Mouse (Mus musculus) cerebellum, adult 18-20 months (tissue): ENCODE data around the gene Gm20695.
A peak's percentile ranks its signal among the peaks of the same experiment; 100 is the strongest.
"Not testable (repeated sequence)": the region's sequence is repeated elsewhere in the genome, so short reads cannot be mapped to it uniquely, and the experiment has no call there.

Experiments
- DNase-seq, 2 experiments: peaks; one replicate each; pipeline ENCODE4 v3.0.0; 2021

Gene Gm20695

DNA sequence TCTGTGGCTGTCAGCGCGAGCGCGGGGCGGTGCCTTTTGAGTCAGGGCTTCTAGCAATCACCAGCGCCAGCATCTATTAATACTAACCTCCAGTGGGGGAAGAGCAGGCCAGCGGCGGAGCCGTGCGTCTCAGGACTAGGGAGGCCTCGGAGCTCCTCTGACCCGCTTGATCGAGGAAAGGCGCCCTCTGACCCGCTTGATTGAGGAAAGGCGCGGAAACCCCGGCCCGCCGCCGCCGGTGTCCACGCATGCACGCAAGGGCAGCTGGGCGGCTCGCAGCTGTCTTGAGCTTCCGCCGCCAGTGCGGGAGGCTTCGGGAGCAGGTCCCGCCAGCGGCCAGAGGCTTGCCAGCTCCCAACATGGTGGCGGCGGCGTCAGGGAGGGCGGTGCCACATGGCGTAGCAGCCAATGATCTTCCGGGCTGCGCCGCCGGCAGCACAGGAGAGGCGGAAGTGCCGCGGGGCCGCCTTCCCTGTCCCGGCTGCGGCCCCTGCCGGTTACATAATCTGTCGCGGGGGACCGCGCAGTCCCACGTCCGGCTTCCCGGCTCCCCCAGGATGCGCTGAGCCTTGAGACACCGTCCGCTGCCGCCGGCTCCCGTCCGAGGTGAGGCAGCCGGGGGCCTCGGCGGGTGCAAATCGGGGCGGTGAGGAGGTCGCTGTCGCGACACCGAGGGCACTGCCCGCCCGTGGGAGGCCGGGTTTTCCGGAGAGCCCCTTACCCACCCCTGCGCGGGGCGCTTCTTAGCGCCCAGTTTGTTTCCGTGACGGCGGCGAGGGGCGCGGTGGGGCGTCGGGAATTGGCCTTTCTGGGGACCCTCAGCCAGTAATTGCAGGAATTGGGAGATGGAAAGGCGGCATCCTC is at the start of gene Gm20695, which contains the start of gene Zfp597:
Gene Gm20695 (plus strand): TSS at position 448 of the 864 bp plus-strand sequence.
Gene Zfp597 (minus strand): TSS at position 361 of the 864 bp plus-strand sequence.
- peak; percentile 94 to 97 for DNase-seq

DNA sequence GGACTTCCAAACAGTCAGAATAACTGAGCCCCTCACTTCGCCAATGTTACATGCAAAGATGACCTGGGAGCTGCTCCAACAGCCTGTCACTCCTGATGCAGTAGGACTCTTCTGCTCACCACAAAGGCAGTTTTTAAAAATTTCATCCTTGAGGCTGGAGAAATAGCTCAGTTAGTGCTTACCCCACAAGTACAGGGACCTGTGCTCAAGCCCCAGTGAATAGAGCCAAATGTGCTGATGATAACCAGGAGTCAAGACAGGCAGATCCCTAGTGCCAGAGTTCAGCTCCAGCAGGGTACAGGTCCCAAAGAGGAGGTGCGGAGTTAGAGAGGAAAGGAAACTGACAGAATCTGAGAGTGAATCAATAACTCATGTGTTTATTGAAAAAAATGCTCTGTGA is 49.0 kb upstream of the Gm20695 start:
- no peak for DNase-seq

GRCm38 (mm10) chr16:3839157-3839885 is 45.1 kb upstream of the Gm20695 start:
- DNase-seq = no peak

DNA sequence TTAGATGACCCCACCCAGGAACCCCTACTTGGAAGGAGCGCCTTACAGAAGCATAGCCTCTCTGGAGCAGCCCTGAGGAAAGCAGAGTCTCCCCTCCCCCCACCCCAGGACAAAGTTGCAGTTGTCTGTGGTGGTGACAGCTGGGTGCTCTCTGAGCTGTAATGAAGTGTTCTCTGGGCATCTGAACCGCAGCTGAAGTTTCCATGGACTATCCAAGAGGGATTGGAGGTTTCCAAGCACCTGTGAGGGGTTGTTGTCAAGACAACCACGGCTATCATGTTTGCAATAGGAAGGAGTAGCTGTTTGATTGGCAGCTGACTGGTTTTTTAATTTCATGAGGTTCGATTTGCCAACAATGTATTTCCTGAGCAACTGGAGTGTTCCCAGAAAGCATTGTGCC is 41.5 kb upstream of the Gm20695 start:
- DNase-seq = no peak

GRCm38 (mm10) chr16:3843796-3844195 is 40.7 kb upstream of the Gm20695 start:
- DNase-seq = no peak

DNA sequence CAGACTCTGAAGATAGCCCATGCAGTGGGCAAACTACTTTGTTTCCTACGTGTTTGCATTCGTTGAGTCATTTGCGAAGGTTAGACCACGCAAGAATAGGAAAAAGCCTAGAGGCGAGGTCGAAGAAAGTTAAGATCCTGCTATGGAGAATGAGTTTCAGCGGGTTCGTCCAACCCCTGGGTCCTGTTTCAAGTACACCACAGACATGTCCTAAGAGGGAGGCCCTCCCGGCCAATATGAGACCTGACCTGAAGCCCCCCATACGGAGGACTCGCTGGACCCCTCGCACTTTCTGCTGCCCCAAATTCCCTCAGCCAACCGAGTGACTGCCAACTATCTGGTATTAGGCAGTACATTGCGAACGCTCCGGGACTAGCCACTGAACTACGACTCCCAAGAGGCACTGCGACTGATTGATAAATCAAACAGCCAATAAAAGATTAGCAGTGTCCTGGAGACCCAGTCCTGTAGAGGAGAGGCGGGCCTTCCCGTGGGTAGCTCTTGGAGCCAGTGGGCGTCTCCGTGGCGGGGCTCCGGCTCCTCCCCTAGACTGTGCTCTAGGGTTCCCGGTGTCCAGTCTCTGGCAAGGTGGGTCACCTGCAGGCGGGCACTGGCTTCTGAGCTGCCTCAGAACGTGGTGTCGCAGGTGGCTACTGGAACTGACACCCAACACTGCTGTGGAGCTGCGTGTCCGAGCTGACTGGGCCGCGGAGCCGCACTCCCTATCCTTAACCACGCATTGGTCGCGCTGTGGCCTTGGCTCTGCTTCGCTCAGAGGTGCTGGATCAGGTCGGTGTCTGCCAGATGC is 37.5 kb upstream of the Gm20695 start, which contains the start of gene Zfp174:
Gene Zfp174 (plus strand): TSS at position 558 of the 808 bp plus-strand sequence.
- DNase-seq = peak; percentile 92 to 98

GRCm38 (mm10) chr16:3847871-3848270 is 36.6 kb upstream of the Gm20695 start:
- DNase-seq = peak in 1 of 2 experiments; percentile 20

DNA sequence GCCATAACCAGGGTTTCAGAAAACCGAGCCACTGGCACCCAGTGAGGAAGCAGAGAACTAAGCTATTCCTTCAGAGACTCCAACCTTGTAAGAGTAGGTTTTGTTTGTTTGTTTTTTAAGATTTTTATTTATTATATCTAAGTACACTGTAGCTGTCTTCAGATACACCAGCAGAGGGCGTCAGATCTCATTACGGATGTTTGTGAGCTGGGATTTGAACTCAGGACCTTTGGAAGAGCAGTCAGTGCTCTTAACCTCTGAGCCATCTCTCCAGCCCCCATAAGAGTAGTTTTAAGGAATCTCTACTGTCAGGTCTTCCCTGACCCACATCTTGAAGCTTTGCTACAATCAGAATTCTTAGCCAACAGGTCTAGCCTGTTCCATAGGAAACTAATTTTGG is 36.0 kb upstream of the Gm20695 start:
- DNase-seq = no peak

DNA sequence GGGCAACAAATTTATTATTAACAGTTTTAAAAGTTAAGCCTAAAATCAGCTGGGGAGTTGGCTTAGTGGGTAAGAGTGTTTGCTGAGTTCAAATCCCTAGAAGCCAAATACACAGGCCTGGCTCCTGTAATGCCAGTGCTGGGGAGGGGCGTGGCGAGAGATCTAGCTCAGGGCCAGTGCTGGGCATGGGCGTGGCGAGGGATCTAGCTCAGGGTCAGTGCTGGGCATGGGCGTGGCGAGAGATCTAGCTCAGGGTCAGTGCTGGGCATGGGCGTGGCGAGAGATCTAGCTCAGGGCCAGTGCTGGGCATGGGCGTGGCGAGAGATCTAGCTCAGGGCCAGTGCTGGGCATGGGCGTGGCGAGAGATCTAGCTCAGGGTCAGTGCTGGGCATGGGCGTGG is 33.1 kb upstream of the Gm20695 start:
- DNase-seq = not testable (repeated sequence)

GRCm38 (mm10) chr16:3852586-3852985 is 31.9 kb upstream of the Gm20695 start:
- no peak for DNase-seq

DNA sequence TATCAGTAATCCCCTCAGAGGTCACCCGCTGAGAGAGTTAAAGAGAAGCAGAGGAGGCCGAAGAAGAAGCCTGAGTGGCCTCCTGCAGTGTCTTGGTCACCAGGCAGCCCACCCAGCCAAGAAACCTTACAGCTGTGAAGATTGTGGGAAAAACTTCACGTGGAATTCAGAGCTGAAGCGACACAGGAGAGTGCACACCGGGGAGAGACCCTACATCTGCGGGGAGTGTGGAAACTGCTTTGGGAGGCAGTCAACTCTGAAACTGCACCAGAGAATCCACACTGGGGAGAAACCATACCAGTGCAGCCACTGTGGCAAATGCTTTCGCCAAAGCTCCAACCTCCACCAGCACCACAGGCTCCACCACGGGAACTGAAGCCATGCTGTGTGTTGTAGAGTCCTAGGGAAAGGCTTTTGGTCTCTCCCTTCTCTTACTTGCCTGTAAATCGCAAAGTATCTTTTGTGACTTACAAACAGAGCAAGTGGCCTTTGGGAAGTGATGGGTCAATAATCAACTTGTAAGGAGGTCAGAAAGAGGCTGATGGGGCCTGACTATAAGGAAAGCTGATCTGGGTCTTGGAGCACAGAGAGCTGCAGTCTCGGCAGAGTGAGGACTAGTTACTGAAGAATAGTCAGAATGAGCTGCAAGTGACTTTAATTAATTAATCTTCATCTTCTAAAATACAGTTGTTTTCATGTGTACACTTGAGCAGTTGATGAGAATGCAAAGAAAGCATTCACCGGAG is 29.8 kb upstream of the Gm20695 start:
- DNase-seq = no peak

DNA sequence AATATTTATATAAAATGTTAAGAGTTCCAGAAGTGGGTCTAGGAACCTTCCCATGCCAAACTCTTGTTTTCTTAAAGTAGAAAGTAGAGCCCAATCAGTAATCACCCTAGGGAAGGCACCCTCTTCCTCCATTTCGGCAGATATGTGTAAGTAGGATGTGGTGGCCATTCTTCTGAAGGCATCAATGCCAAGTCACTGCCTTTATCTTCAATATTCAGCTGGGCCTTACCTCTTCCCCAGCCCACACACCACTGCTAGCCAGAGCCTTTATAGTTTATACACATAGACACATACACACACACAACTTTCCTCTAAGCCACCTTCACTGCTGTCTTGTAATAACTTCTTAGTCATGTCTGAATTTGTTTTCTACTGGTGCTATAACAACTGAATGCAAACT is 28.7 kb upstream of the Gm20695 start:
- no peak for DNase-seq

DNA sequence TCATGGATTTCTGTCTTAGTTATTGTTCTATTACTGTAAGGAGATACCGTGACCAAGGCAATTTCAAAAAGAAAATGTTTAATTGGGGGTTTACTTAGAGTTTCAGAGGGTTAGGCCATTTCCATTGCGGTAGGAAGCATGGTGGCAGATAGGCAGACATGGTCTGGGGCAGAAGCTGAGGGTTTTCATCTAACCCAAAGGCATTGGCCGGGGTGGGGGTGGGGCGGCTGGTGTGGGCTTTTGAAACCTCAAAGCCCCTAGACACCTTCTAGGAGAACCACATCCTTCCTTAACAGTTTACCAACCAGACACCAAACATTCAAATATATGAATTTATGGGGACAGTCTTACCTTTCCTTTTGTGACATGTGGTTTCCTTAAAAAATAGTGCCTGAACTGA is 25.2 kb upstream of the Gm20695 start:
- DNase-seq = no peak

DNA sequence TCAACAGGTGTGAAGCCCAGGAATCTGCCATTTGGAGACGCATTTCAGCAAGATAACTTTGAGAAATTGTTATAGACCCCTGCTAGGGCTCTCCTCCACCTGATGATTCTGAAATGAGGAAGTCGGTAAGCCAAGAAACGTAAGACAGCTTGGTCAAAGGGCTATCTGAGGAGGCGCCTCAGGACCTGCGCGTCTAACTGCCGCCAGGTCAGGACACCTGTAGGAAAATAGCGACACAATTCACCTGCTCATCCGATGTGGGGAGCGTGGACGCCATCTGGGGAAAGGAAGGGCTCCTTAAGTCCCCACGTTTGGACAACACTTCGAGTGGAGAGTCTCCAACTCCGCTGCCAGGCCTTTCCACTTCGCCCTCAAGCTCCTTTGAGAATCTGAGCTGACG is 12.6 kb upstream of the Gm20695 start:
- no peak for DNase-seq

DNA sequence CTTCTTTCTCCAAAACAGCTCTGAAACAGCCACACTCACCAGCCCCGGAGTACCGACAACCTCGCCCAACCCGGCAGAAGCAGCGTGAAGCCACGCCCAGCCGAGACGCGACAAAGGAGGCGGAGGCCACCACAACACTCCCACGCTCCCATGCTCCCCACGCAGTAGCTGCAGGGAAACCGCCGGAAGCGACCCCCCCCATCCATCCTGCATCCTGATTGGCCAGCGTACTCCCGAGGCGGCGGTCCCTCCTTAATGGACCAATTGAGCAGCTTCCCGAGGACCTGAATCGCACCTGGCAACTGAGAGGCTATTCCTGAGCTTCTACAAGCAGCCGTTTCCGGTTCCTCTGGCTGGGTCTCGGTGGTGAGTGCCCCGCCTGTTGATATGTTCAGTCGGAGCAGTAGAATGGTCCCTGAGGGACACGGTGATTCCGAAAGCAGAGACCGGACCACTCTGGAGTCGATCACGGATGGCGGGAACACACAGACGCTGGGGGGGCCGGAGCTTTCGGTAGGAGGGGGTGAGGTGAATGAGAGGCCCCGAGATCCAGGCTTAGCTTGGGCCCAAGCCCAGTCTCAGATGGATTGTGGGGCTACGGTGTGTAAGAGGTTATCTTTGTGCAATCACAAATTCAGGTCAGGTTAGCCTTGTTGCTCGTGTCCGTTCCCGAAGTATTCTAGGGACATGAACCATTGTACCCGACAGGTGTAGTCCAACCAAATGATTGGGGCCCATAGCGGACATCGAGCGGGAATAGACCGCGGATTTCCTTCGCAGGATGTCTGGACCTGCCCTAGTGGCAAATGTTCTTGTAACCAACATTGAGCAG is 12.0 kb upstream of the Gm20695 start, which contains the start of gene Naa60:
Gene Naa60 (plus strand): TSS at position 160 of the 832 bp plus-strand sequence.
- DNase-seq = peak; percentile 83 to 92

DNA sequence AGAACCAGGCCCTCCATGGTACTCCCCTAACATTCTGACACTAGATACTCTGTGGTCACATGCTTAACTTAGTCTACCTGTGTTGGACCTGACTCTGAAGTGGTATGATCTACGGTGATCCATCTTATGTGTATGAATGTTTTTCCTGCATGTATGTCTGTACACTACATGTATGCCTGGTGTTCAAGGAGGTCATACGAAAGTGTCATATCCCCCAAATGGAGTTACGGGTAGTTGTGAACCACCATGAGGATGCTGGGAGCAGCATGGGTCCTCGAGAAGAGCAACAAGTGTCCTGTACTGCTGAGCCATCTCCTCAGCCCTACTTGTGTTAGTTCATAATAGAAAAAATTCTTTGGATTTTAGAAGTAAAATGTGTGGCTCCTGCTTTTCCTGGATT is 8.1 kb upstream of the Gm20695 start:
- no peak for DNase-seq

- DNase-seq = no peak
Measured at GRCm38 (mm10) chr16:3885065-3885670, 720 bp downstream of the Gm20695 start.

- no peak for DNase-seq
Measured at GRCm38 (mm10) chr16:3891621-3892295, 7.3 kb downstream of the Gm20695 start.

- no peak for DNase-seq
Measured at GRCm38 (mm10) chr16:3893739-3894138, 9.3 kb downstream of the Gm20695 start.

DNA sequence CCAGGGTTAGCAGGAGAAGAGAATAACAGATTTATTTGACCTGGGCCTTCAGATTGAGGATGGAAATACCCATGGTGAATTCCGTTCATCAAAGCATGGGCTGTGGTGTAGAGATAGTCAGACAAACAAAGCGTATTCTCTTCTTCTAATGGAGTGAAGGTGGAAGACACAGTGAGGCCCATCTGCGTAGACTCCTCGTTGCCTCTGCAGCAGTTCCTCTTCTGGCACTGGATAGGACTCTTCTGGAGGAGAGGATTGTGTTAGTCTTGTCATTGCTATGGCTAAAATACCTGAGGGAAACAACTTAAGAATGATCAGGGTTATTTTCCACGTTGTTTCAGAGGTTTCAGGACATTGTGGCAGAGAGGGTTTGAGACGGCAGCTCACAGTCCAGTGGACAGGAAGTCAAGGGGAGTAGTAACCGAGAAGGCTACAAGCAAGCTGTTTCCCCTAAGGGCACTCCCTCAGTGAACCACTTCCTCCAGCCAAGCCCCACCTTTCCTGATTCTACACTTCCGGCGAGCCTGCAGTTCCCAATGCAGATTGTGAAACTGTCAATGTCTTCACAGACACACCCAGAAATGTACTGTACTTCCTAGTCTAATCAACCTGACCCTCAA is 10.8 kb downstream of the Gm20695 start:
- DNase-seq = no peak
